Mouse (Mus musculus) left cerebral cortex, adult 6 months (tissue): ENCODE results near the gene Rhox9. TPM values are rescaled to one million over a fixed set of nuclear protein-coding genes. Genes with fewer than 3 reads are reported as not detected.

ENCODE experiments used
- long read RNA-seq, 2 experiments: library from polyadenylated mRNA; unstranded; transcript quantifications; one replicate each; pipeline ENCODE4 v2.0.0; 2019 to 2020
- polyA plus RNA-seq: library from polyadenylated mRNA; unstranded; fragments of <200 nt; fragmentation: Nextera tagmentation; gene quantifications from 2 replicates; pipeline ENCODE4 v1.2.3, GENCODE M21; 2021

Gene Rhox9
- polyA plus RNA-seq: not detected in 2 replicates
- long read RNA-seq, experiment 1: 0 reads
- long read RNA-seq, experiment 2: 0 reads

DNA sequence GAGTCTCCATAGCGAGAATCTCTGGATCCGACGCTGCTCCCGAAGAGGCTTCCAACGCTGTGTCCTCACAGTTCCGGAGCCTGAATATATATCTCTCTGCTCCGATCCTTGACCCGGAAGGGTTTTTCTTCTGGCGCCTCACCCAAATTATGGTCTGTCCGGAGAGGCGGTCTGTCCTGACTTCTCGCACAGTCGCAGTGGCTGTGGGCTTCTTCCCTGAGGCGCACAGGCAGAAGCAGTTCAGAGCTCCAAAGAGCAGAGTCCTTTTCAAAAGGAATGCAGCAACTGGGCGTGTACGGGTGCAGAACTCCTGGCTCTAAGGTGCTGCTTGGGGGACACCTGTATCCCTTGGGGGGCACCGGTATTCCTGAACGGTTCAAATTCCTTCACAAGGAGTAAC lies at the start of gene Rhox9:
Gene Rhox9, minus strand, starts transcription at position 101 of the 400 bp plus-strand sequence.

DNA sequence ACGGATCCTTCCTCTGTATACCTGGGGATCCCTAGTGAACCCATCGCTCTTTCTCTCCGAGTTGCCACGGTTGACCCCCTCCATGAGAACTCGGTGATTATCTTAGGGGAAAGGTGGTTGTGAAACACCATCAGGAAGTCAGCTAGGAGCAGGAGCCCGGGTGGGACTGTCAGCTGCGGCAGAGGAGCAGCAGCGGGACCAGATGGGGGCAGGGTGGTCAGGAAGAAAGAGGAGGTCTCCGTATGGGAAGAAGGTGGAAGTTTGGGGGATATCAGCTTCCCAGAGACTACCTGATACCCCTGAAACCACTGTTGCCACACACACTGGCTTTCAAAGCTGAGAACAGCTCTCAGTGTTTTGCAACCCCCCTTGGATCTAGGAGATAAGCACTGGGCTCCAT lies 4.4 kb downstream of the Rhox9 start, which contains the start of gene Rhox7b:
Gene Rhox7b, minus strand, starts transcription at position 101 of the 400 bp plus-strand sequence.

DNA sequence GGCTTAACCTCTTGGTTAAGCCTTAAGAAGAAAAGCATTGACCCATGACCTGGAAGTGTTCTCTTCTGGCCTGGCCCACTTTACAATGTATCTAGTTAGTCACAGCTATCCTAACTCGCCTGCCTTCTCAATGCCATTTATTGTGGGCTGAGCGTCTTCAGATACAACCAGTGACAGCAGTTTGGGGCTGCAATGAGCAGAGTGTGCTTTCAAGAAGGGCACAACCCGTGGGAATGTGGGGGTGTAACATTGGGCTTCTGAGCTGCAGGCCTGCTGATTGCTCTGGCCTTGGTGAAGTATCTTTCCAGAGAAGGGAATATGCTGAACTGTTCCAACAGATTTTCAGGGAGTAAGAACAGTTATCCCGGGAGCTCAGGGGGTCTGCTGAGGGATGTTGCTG lies 22.7 kb downstream of the Rhox9 start, which contains the start of gene Rhox8:
Gene Rhox8, minus strand, starts transcription at position 101 of the 400 bp plus-strand sequence.

Other genes with a start within 250 kb of the Rhox9 start
- gene Rhox3h, start 233.0 kb downstream of the Rhox9 start, polyA plus RNA-seq: not detected in 2 replicates
- gene Rhox2h, start 228.5 kb downstream of the Rhox9 start, polyA plus RNA-seq: not detected in 2 replicates
- 0.28 TPM in 1 of 2 replicates, not detected in the other for gene Rhox5, start 96.9 kb downstream of the Rhox9 start, polyA plus RNA-seq
- gene Rhox6, start 74.9 kb downstream of the Rhox9 start, polyA plus RNA-seq: not detected in 2 replicates
- gene Rhox7a, start 70.1 kb downstream of the Rhox9 start, polyA plus RNA-seq: not detected in 2 replicates
- not detected in 2 replicates for gene Rhox8, start 22.8 kb downstream of the Rhox9 start, polyA plus RNA-seq
- gene Rhox7b, start 4.5 kb downstream of the Rhox9 start, polyA plus RNA-seq: not detected in 2 replicates
- gene Btg1-ps1, start 117.0 kb upstream of the Rhox9 start, polyA plus RNA-seq: not detected in 2 replicates
- not detected in 2 replicates for gene Btg1-ps2, start 141.3 kb upstream of the Rhox9 start, polyA plus RNA-seq
- gene Rhox10, start 164.7 kb upstream of the Rhox9 start, polyA plus RNA-seq: not detected in 2 replicates
- not detected in 2 replicates for gene Rhox11, start 183.4 kb upstream of the Rhox9 start, polyA plus RNA-seq
- gene Rhox12, start 209.1 kb upstream of the Rhox9 start, polyA plus RNA-seq: not detected in 2 replicates
- gene Rhox13, start 219.4 kb upstream of the Rhox9 start, polyA plus RNA-seq: not detected in 2 replicates